Mouse (Mus musculus) limb, embryonic 13.5 days (tissue): ENCODE measurements around the gene AC134908.4. TPM values are rescaled to one million over a fixed set of nuclear protein-coding genes. Genes with fewer than 3 reads are reported as not detected.

Source experiments
- ATAC-seq: fragments of 200-750 bp; cut with Nextera tagmentation; 2 replicates; pipeline ENCODE4 v1.8.0; 2017; ENCODE audit warnings: low read depth, moderate number of reproducible peaks, moderate TSS enrichment; ENCODE audit not compliant: low FRiP score
- H3K27ac ChIP-seq: fragments of 300-500 bp; sonication (generic); 2 replicates; pipeline ENCODE4 v1.5.1; 2015; ENCODE audit warnings: inconsistent platforms, mild to moderate bottlenecking, moderate library complexity
- H3K27me3 ChIP-seq: fragments of 300-500 bp; sonication (generic); 2 replicates; pipeline ENCODE4 v1.6.1; 2015; ENCODE audit warnings: mild to moderate bottlenecking, inconsistent platforms
- H3K36me3 ChIP-seq: fragments of 300-500 bp; sonication (generic); 2 replicates; pipeline ENCODE4 v1.6.1; 2015; ENCODE audit warnings: inconsistent platforms, mild to moderate bottlenecking, moderate library complexity
- H3K4me1 ChIP-seq: fragments of 300-500 bp; sonication (generic); 2 replicates; pipeline ENCODE4 v1.6.1; 2015; ENCODE audit warnings: inconsistent platforms
- H3K4me2 ChIP-seq: fragments of 300-500 bp; sonication (generic); replicated peaks from 2 replicates; pipeline ENCODE4 v1.6.1; 2015; ENCODE audit warnings: inconsistent platforms, mild to moderate bottlenecking, moderate library complexity
- H3K4me3 ChIP-seq: fragments of 300-500 bp; sonication (generic); 2 replicates; pipeline ENCODE4 v1.5.1; 2015; ENCODE audit warnings: moderate library complexity, mild to moderate bottlenecking, inconsistent platforms
- H3K9ac ChIP-seq: fragments of 300-500 bp; sonication (generic); 2 replicates; pipeline ENCODE4 v1.6.1; 2015; ENCODE audit warnings: mild to moderate bottlenecking, inconsistent platforms
- H3K9me3 ChIP-seq: fragments of 300-500 bp; sonication (generic); 2 replicates; pipeline ENCODE4 v1.6.1; 2016; ENCODE audit warnings: inconsistent platforms
- WGBS: fragments of 180-500 bp; shearing (Covaris S2); methylation state at CpG from one replicate; pipeline ENCODE4 v1.1.7; 2015; 5-methylcytosine and 5-hydroxymethylcytosine counted together
- polyA plus RNA-seq: library from polyadenylated mRNA; unstranded; fragments of >200 nt; fragmentation: Nextera tagmentation; extraction: Ambion mirVana; gene quantifications from 2 replicates; pipeline ENCODE4 v1.2.1, GENCODE M21; 2015

Gene AC134908.4
- polyA plus RNA-seq, 1 experiment from 2014 or later = not detected

DNA sequence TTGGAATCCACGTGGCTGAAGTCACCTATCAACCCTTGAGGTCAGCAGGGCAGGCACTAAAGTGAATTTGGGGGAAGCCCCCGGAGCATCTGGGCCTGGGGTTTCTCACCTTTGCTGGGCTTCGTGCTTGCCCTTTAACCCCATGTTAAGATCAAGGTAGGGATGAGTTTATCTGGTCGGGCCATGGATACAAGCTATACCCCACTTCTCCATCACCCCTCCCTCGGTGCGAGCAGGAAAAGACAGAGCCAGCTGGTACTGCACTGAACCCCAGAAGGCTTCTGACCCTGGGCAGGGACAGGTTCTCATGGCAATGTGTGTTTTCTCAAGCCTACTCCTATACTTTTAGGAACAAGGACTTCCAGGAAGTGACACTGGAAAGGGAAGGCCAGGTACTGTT, 14.1 kb downstream of the AC134908.4 start:
- ATAC-seq = no peak
- Histone ChIP-seq H3K4me3 (no peak overlapping the region), H3K27ac (no peak overlapping the region), H3K4me1 (peaks cover 18% of the 10 kb centered on the region), H3K36me3 (peaks cover 70% of the 10 kb centered on the region), H3K9ac (no peak overlapping the region), H3K27me3 (no peaks in the 10 kb centered on the region), H3K4me2 (no peak overlapping the region), H3K9me3 (no peaks in the 10 kb centered on the region)
- 74% methylated on average over 6 of the region's 6 CpGs for WGBS

DNA sequence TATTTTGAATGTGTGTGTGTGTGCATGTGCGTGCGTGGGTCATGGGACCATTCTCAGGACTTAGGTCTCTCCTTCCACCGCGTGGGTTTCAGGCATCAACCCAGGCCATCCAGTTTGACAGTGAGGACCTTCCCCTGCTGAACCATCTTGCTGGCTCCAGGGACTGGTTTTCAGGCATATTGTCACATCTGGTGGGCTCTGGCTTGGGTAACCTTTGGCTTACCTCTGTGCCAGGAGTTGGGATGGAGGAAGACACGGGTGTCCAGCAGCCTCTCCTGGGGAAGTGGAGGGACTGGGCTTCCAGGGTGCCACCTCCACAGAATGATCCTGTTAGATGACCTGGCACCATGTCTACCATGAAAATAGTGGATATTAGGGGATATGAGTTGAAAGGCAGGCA, 17.5 kb downstream of the AC134908.4 start:
- Histone ChIP-seq H3K36me3 (peaks cover 58% of the 10 kb centered on the region), H3K9me3 (no peaks in the 10 kb centered on the region), H3K4me2 (no peak overlapping the region), H3K9ac (no peak overlapping the region), H3K27ac (no peak overlapping the region), H3K27me3 (no peaks in the 10 kb centered on the region), H3K4me3 (no peak overlapping the region), H3K4me1 (peaks cover 9% of the 10 kb centered on the region)
- 92% methylated on average over 5 of the region's 5 CpGs for WGBS
- ATAC-seq = no peak

DNA sequence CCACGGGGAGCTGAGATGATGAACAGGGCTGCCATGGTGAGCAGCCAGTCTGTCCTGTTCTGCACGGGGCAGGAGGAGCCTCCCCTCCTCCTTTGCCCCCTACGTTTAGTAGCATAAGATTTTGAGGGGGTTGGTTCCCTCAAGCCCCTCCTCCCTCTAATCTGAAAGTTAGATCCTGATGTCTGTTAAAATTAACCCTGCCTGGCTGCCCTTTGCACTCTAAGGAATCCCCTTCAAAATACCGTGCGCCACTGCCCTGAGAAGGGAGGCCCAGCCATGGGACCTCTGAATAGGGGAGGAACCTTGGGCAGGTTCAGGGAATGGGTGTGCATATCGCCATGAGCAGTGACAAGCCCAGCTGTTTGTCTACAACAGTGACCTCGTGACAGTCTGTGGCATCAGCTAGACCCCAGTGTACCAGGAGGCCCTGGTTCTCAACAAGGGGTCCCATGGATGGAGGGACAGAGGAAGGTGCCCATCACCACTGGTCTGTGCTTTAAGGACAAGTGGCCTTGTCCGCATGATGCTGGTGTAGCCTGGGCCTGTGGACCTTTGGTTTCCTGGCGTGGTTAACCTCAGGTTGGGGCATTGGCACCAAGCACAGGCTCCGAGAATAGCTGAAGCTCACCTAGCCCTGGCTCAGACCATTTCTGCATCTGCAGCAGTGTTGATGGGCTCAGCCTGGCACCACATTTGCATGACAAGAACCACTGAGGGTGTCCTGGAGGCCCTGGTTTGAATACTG, 20.0 kb downstream of the AC134908.4 start:
- Histone ChIP-seq H3K36me3 (peaks cover 34% of the 10 kb centered on the region), H3K4me1 (peaks cover 9% of the 10 kb centered on the region), H3K9ac (no peak overlapping the region), H3K27me3 (no peaks in the 10 kb centered on the region), H3K9me3 (no peaks in the 10 kb centered on the region), H3K4me2 (no peak overlapping the region), H3K4me3 (no peak overlapping the region), H3K27ac (no peak overlapping the region)
- ATAC-seq = no peak
- 81% methylated on average over 10 of the region's 10 CpGs for WGBS

DNA sequence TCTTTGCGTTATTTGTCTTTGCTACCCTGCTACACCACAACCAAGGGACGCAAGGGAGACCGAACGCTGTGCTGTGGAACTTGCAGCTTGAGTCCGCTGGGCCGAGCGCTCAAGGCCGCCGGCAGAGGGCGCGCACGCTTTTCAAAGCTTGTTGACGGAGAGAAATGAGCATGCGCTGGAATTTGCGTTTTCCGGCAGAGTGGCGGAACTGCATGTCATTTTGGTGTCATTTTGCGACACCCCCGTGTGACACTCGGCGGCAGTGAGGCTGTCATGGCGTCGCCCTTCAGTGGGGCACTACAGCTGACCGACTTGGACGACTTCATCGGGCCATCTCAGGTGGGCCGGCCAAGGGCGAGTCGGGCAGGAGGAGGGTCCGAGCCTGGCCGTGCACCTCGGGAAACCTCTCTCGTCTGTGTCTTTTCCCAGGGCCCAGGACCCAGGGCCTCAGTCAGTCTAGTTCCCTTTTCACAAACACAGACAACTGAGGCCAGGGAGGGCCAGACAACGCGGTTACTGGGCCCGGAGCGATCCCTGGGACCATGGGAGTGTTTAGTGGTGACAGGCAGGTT, 21.8 kb downstream of the AC134908.4 start, which contains the start of gene Narfl:
TSS of gene Narfl (plus strand) at position 228 of the 572 bp plus-strand sequence.
- Histone ChIP-seq H3K27ac (no peak within 1 kb of the TSS), H3K27me3 (0 out of 2 replicates have a peak, but pooled peaks cover 3% of the 10 kb centered on the region), H3K4me2 (peak within 1 kb of the TSS; percentile 90), H3K4me1 (peaks cover 9% of the 10 kb centered on the region), H3K36me3 (peaks cover 18% of the 10 kb centered on the region), H3K9me3 (no peaks in the 10 kb centered on the region), H3K9ac (peak within 1 kb of the TSS; percentile 85), H3K4me3 (peak within 1 kb of the TSS; percentile 69)
- peak; percentile 84 for ATAC-seq
- under 1% methylated on average over 37 of the region's 37 CpGs for WGBS

DNA sequence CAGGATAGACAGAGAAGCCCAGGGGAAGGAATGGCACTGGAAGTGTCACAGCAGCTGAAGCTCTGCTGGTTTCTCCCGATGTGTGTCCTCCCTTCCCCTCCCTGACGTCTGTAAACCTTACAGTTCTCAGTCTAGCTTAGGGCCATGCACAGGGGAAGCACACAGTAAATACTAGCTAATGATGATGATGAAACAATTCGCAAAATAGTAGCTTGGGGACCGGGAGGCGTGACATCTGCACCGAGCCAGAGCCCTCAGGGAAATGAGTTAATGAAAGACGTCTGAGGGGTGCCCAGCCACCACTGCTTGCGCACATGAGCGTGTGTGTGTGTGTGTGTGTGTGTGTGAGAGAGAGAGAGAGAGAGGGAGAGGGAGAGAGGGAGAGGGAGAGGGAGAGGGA, 26.1 kb downstream of the AC134908.4 start:
- Histone ChIP-seq H3K9ac (no peak overlapping the region), H3K36me3 (no peaks in the 10 kb centered on the region), H3K4me3 (no peak overlapping the region), H3K27ac (no peak overlapping the region), H3K27me3 (peaks cover 8% of the 10 kb centered on the region; the same call in 1 of the 2 replicates), H3K4me1 (peaks cover 4% of the 10 kb centered on the region), H3K4me2 (no peak overlapping the region), H3K9me3 (no peaks in the 10 kb centered on the region)
- ATAC-seq = no peak
- 33% methylated on average over 9 of the region's 9 CpGs for WGBS

DNA sequence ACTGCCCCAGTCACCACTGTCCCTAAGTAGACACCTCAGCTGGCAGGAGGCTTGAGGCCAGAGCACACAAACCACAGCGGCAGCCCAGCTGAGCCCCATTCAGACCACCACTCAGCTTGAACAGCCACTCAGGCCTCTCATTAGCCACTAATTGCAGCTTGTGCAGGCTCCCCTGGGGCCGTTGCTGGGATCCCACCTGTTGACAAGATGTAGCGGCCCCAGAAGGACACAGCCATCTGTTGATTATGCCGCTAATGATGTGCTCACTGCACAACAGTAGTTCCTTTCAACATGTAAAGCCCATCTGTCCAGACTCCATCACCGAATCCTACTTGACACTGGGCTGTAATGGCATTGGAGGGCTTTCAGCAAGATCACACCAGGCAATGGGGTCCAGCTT, 29.6 kb downstream of the AC134908.4 start:
- Histone ChIP-seq H3K4me1 (no peaks in the 10 kb centered on the region), H3K27me3 (peaks cover 8% of the 10 kb centered on the region; the same call in 1 of the 2 replicates), H3K9me3 (no peaks in the 10 kb centered on the region), H3K36me3 (no peaks in the 10 kb centered on the region), H3K4me3 (no peak overlapping the region), H3K27ac (no peak overlapping the region), H3K9ac (no peak overlapping the region), H3K4me2 (no peak overlapping the region)
- ATAC-seq = no peak
- 23% methylated on average over 5 of the region's 5 CpGs for WGBS

DNA sequence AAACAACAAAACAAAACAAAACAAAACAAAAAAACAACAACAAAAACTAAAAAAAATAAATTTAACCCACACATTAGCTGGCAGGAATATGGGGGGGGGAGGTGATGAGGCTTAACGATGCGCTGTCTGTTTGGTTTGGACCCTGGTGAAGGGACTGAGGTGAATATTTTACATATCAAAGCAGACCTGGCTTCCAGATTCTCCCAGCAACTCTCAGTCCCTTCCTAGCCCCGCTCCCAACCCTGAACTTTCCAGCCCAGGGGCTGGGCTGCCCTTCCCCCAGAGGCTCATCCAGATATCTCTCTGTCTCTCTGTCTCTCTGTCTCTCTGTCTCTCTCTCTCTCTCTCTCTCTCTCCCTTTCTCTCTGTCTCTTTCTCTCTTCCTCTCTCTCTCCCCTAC, 32.9 kb downstream of the AC134908.4 start:
- Histone ChIP-seq H3K9me3 (no peaks in the 10 kb centered on the region), H3K4me3 (no peak overlapping the region), H3K4me1 (no peaks in the 10 kb centered on the region), H3K27ac (no peak overlapping the region), H3K36me3 (no peaks in the 10 kb centered on the region), H3K9ac (no peak overlapping the region), H3K4me2 (no peak overlapping the region), H3K27me3 (peaks cover 5% of the 10 kb centered on the region; the same call in 1 of the 2 replicates)
- WGBS = 39% methylated on average over 3 of the region's 3 CpGs
- ATAC-seq = no peak

DNA sequence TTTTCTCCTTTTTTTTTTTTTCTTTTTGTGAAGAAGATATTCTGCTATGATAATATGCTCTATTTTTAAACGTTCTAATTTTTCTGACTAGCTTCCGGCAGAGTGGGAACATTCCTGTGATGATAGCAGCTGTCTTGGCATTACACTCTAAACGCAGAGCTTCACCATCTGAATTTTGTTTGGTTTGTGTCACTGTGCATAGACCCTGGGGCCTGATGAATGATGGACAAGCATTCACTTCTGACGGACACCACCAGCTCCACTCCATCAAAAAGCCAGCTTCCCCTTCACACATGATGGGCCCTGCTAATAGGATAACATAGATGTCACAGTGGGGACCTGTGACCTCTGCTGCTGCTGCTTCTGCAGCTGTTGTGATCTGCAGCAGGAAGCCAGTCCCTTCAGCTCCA, 33.9 kb downstream of the AC134908.4 start:
- no peak for ATAC-seq
- Histone ChIP-seq H3K4me1 (no peaks in the 10 kb centered on the region), H3K9me3 (no peaks in the 10 kb centered on the region), H3K27ac (no peak overlapping the region), H3K9ac (no peak overlapping the region), H3K36me3 (no peaks in the 10 kb centered on the region), H3K4me3 (no peak overlapping the region), H3K4me2 (no peak overlapping the region), H3K27me3 (no peaks in the 10 kb centered on the region)
- WGBS = 69% methylated on average over 4 of the region's 4 CpGs

DNA sequence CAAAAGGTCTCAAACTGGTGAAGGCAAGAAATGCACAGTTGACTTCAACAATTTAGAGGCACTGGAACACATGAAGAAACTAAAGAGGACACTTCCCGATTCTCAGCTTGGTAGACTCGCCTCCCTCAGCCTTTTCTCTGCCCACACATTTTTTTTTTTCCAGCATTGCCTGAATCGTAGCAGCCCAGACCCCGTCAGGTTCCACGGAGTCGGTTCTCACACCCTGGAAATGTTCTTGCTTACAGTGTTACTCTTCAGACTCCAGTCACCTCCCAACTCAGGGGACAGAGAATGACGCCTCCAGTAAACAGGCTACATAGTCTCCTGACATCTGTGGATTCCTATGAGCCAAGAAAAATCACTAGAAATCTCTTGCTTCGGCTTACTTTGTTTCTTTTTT, 35.3 kb downstream of the AC134908.4 start:
- Histone ChIP-seq H3K9ac (no peak overlapping the region), H3K27ac (no peak overlapping the region), H3K4me1 (no peaks in the 10 kb centered on the region), H3K9me3 (no peaks in the 10 kb centered on the region), H3K36me3 (no peaks in the 10 kb centered on the region), H3K4me3 (no peak overlapping the region), H3K27me3 (no peaks in the 10 kb centered on the region), H3K4me2 (no peak overlapping the region)
- 72% methylated on average over 8 of the region's 8 CpGs for WGBS
- no peak for ATAC-seq

DNA sequence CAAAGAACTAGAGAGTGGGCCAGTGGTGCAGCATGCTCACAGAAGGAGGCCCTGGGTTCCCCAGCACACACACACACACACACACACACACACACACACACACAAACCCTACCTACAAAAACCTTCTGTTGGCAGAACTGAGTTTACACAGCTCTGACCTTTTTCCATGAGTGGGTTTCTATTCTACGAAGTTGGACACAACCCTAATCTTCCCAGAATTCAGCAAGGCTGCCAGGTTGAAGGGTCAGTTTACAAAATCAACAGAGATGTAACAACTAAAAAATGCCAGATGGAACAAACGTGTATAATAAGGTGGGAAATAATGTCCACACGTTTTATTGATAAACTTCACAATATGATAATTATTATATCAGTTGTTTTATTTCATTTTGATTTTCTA, 37.8 kb downstream of the AC134908.4 start:
- ATAC-seq = no peak
- 67% methylated on average over 3 of the region's 3 CpGs for WGBS
- H3K27ac ChIP-seq = no peak overlapping the region
- no peak overlapping the region for H3K4me2 ChIP-seq
- no peak overlapping the region for H3K4me3 ChIP-seq
- no peak overlapping the region for H3K9ac ChIP-seq
- H3K27me3 ChIP-seq = no peaks in the 10 kb centered on the region
- no peaks in the 10 kb centered on the region for H3K9me3 ChIP-seq
- no peaks in the 10 kb centered on the region for H3K4me1 ChIP-seq
- no peaks in the 10 kb centered on the region for H3K36me3 ChIP-seq

DNA sequence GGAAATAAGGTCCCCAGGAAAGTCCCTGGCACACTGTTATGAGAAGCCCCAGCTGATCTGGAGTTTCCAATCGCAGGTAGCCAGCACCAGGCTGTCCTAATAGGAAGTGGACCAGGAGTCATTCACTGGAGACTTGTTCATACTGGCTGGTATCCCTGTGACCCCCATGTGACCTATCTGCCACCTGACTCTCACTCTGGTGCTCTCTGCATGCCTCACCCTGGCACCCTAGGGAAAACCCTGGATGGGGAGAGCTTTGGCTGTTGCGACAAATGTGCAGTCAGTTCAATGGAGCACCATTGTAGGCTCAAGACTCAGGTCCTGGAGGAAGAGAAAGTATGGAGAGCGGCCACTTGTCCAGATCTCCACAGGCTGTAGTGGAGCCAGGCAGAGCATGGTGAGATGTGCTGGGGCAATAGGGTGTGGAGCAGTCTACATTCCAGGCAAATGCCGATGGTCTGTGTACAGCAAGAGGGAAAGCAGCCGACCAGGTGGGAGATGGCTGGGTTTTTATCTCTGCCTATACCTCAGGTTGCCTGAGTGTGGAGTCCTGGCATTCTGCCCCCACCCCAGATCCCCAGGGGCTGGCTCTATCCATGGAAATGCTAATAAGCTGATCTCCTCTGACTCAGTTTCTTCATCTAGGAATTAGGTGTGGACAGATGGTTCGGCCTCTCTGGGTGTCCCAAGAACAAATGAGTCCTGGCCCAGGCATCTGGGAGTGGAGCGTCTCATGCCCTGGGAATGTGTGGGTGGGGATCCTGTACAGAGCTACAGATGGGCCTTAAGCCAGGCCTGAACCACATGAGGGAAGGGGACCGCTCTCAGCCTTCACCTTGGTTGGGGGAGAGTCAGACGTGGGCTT, 38.8 kb downstream of the AC134908.4 start:
- WGBS = 79% methylated on average over 9 of the region's 9 CpGs
- Histone ChIP-seq H3K27me3 (no peaks in the 10 kb centered on the region), H3K9me3 (no peaks in the 10 kb centered on the region), H3K36me3 (no peaks in the 10 kb centered on the region), H3K4me3 (no peak overlapping the region), H3K9ac (no peak overlapping the region), H3K27ac (no peak overlapping the region), H3K4me1 (peaks cover 1% of the 10 kb centered on the region; the same call in 1 of the 2 replicates), H3K4me2 (no peak overlapping the region)
- no peak for ATAC-seq
